Mouse (Mus musculus) neural tube, embryonic 11.5 days (tissue): ENCODE results near the gene Ckap4. TPM values are rescaled to one million over a fixed set of nuclear protein-coding genes. Genes with fewer than 3 reads are reported as not detected.
"Not testable (repeated sequence)": the region's sequence is repeated elsewhere in the genome, so short reads cannot be mapped to it uniquely, and the experiment has no call there.

Experiments
- ATAC-seq: fragments of 200-750 bp; cut with Nextera tagmentation; 2 replicates; pipeline ENCODE4 v1.8.0; 2017; ENCODE audit warnings: moderate number of reproducible peaks, mild to moderate bottlenecking, moderate TSS enrichment, moderate library complexity; ENCODE audit not compliant: insufficient read depth, low FRiP score, low TSS enrichment
- DNase-seq: peaks from one replicate; pipeline ENCODE4 v3.0.0-alpha.2; 2015; ENCODE audit warnings: low spot score
- H3K27ac ChIP-seq: fragments of 300-500 bp; sonication (generic); 2 replicates; pipeline ENCODE4 v1.5.1; 2014; ENCODE audit warnings: low read depth, mild to moderate bottlenecking, low read length
- H3K27me3 ChIP-seq: fragments of 300-500 bp; sonication (generic); 2 replicates; pipeline ENCODE4 v1.6.1; 2014; ENCODE audit warnings: mild to moderate bottlenecking, low read length, mixed read lengths; ENCODE audit not compliant: control insufficient read depth, insufficient read depth
- H3K36me3 ChIP-seq: fragments of 300-500 bp; sonication (generic); 2 replicates; pipeline ENCODE4 v1.6.1; 2014; ENCODE audit warnings: mild to moderate bottlenecking, low read length, moderate library complexity, mixed read lengths; ENCODE audit not compliant: control insufficient read depth, insufficient read depth
- H3K4me1 ChIP-seq: fragments of 300-500 bp; sonication (generic); 2 replicates; pipeline ENCODE4 v1.6.1; 2014; ENCODE audit warnings: low read length, mixed read lengths; ENCODE audit not compliant: control insufficient read depth, insufficient read depth
- H3K4me2 ChIP-seq: fragments of 300-500 bp; sonication (generic); 2 replicates; pipeline ENCODE4 v1.6.1; 2014; ENCODE audit warnings: low read depth, mild to moderate bottlenecking, moderate library complexity
- H3K4me3 ChIP-seq: fragments of 300-500 bp; sonication (generic); 2 replicates; pipeline ENCODE4 v1.5.1; 2014; ENCODE audit warnings: low read depth, low read length
- H3K9ac ChIP-seq: fragments of 300-500 bp; sonication (generic); 2 replicates; pipeline ENCODE4 v1.6.1; 2014; ENCODE audit warnings: mild to moderate bottlenecking, low read length
- H3K9me3 ChIP-seq: fragments of 300-500 bp; sonication (generic); 2 replicates; pipeline ENCODE4 v1.6.1; 2016; ENCODE audit warnings: low read length; ENCODE audit not compliant: control insufficient read depth
- WGBS: fragments of 180-500 bp; shearing (Covaris S2); extraction: QIAGEN DNeasy Blood & Tissue Kit; methylation state at CpG from one replicate; pipeline ENCODE4 v1.1.7; 2014; 5-methylcytosine and 5-hydroxymethylcytosine counted together
- polyA plus RNA-seq: library from polyadenylated mRNA; unstranded; fragments of >200 nt; fragmentation: Nextera tagmentation; extraction: Ambion mirVana; gene quantifications from 2 replicates; pipeline ENCODE4 v1.2.1, GENCODE M21; 2014

Gene Ckap4
- polyA plus RNA-seq, 1 experiment from 2014 or later = 91.2 TPM

DNA sequence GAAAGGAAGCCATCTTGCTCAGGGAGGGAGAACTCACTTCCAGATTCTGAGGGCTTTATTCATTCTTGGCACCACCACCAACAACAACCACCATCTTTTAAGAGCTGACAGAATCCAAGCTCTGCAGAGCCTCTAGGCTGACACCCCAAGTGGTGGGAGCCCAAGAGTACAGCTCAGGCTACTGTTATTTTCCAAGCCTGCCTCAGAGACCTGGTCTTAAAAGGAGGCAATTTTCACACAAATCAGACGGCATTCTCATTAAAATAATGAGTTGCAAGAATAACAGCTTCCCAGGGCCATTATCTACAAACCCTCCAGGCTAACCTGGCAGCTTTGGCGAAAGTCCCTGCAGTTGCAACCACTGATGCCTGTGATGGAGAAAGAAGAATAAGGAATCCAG, 37.1 kb downstream of the Ckap4 start:
- DNase-seq = no peak
- Histone ChIP-seq H3K4me2 (no peak overlapping the region), H3K27ac (no peak overlapping the region), H3K9me3 (no peaks in the 10 kb centered on the region), H3K4me1 (no peaks in the 10 kb centered on the region), H3K36me3 (no peaks in the 10 kb centered on the region), H3K27me3 (no peaks in the 10 kb centered on the region), H3K4me3 (no peak overlapping the region), H3K9ac (no peak overlapping the region)
- no peak for ATAC-seq
- WGBS = 73% methylated on average over 2 of the region's 2 CpGs

DNA sequence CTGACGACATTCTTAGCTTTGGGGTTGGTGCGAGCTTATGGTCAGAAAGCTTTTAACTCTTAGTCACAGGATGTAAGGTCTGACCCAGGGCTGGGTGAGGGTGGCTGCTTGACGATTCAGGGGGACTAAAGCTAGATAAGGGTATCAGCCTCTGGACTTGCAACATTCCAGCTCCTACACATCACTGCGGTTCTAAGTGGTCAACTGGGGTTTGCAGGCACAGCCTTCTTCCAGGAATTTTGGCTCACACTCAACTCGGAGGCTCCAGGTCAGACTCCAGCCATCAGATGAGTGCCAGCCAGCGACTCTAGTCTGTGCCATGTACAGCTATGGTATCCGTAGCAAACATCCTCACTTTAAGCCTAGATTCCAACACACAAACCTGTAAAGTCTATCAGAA, 39.4 kb downstream of the Ckap4 start:
- Histone ChIP-seq H3K9ac (no peak overlapping the region), H3K4me1 (no peaks in the 10 kb centered on the region), H3K4me2 (no peak overlapping the region), H3K27ac (no peak overlapping the region), H3K27me3 (no peaks in the 10 kb centered on the region), H3K4me3 (no peak overlapping the region), H3K9me3 (no peaks in the 10 kb centered on the region), H3K36me3 (no peaks in the 10 kb centered on the region)
- ATAC-seq = no peak
- DNase-seq = no peak
- WGBS = 91% methylated on average over 7 of the region's 7 CpGs

DNA sequence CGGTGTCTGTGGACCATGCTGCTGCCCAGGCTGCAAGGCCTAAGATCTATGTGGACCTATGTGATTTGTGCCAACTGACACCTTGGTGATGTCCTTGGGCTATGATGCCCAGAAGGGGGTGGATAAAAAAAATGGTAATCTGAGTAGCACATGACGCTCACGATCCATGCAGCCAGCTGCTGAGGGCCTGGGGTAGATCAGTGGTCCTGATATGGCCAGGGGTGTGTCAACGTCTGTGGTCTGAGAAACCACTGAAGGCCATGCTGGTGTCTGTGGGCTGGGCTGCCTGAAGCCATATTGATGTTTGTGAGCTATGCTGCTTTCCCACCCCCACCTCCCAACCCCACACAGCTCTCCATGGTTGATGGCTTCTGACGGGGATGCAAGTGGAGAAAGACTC, 43.7 kb downstream of the Ckap4 start:
- Histone ChIP-seq H3K27ac (no peak overlapping the region), H3K27me3 (no peaks in the 10 kb centered on the region), H3K9me3 (no peaks in the 10 kb centered on the region), H3K4me3 (no peak overlapping the region), H3K4me1 (no peaks in the 10 kb centered on the region), H3K36me3 (no peaks in the 10 kb centered on the region), H3K9ac (no peak overlapping the region), H3K4me2 (no peak overlapping the region)
- WGBS = 92% methylated on average over 5 of the region's 5 CpGs
- DNase-seq (no peak), ATAC-seq (no peak)

DNA sequence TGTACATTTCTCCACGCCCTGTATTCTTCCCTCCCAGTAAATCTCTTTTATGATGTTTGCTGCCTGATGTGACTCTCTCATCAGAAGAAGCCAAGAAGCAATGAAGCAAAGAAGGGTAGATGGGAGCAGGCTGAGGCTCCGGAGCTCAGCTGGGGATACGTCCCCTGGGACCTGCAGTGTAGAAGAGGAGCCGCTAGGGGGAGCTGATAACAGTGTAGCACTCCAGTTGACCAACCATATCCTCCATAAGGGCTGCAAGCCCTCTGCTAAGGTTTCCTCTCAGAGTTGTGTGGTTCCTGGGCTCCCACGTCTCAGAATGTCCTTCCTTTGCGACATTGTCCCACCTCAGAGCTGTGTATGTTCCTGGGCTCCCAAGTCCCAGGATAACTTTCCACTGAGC, 45.5 kb downstream of the Ckap4 start:
- Histone ChIP-seq H3K4me2 (no peak overlapping the region), H3K4me3 (no peak overlapping the region), H3K9me3 (no peaks in the 10 kb centered on the region), H3K27ac (no peak overlapping the region), H3K27me3 (no peaks in the 10 kb centered on the region), H3K36me3 (no peaks in the 10 kb centered on the region), H3K9ac (no peak overlapping the region), H3K4me1 (no peaks in the 10 kb centered on the region)
- WGBS = 50% methylated on average over 6 of the region's 6 CpGs
- ATAC-seq (no peak), DNase-seq (peak; percentile 43)

DNA sequence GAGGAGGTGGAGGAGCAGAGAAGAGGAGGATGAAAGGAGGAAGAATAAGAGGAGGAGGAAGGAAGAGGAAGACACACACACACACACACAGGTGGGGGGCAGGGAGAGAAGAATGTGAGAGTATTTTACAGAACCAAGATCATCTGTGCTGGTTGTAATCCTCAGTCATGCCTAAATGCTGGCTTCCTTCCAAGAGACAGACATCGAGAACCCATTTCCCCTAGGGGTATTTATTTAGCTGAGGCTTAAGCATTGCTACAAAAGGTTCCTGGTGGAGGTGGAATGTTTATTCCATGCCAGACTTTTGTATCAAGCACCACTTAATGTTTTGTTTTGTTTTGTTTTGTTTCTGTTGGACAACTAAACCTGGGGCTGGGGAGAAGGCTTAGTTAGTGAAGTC, 49.2 kb downstream of the Ckap4 start:
- Histone ChIP-seq H3K4me3 (no peak overlapping the region), H3K4me1 (0 out of 2 replicates have a peak, but pooled peaks cover 4% of the 10 kb centered on the region)
- ATAC-seq = no peak

DNA sequence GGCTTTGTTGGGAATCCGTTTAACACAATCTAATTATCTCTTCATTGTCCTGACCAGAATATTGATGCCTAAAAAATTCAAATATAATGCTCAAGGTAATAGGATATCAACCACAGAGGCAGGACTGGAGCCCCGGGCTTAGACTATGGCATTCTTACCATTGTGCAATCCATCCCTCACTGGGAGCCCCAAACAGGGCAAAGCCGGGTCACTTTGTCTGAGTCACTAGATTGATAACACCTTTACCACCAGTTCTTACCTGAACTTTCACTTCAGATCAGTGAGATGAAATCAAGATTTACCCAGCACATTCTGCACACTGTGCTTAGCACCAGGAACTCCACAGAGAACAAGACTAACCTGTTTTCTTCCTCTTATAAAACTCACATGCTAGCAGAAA, 50.3 kb downstream of the Ckap4 start:
- no peak for ATAC-seq
- no peak overlapping the region for H3K4me2 ChIP-seq
- H3K27me3 ChIP-seq = no peaks in the 10 kb centered on the region
- no peaks in the 10 kb centered on the region for H3K36me3 ChIP-seq
- no peaks in the 10 kb centered on the region for H3K9me3 ChIP-seq
- H3K4me3 ChIP-seq = no peak overlapping the region
- H3K9ac ChIP-seq = no peak overlapping the region
- 0 out of 2 replicates have a peak, but pooled peaks cover 6% of the 10 kb centered on the region for H3K4me1 ChIP-seq
- no peak for DNase-seq
- 83% methylated on average over 3 of the region's 3 CpGs for WGBS
- no peak overlapping the region for H3K27ac ChIP-seq

More for the DNA sequence above, 49.2 kb downstream of the Ckap4 start:
- no peak overlapping the region for H3K27ac ChIP-seq
- WGBS = 88% methylated on average over 1 of the region's 1 CpGs
- H3K9ac ChIP-seq = no peak overlapping the region
- no peaks in the 10 kb centered on the region for H3K9me3 ChIP-seq
- H3K36me3 ChIP-seq = no peaks in the 10 kb centered on the region
- H3K27me3 ChIP-seq = no peaks in the 10 kb centered on the region
- no peak overlapping the region for H3K4me2 ChIP-seq
- no peak for DNase-seq

DNA sequence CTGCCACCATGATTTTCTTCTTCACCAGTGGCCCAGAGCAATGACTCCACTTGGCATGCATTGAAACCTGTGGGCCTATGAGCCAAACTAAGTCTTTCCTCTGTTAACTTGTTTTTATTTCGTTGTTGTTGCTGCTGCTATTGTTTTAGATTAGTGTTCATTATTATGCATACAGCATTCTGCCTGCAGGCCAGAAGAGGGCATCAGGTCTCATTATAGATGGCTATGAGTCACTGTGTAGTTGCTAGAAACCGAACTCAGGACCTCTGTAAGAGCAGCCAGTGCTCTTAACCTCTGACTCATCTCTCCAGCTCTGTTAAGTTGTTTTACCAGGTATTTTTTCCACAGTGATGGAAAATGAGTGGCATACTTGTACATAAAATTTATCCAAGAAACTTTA, 50.8 kb downstream of the Ckap4 start:
- Histone ChIP-seq H3K4me1 (0 out of 2 replicates have a peak, but pooled peaks cover 6% of the 10 kb centered on the region), H3K27ac (no peak overlapping the region), H3K4me2 (no peak overlapping the region), H3K27me3 (no peaks in the 10 kb centered on the region), H3K36me3 (no peaks in the 10 kb centered on the region), H3K9me3 (no peaks in the 10 kb centered on the region), H3K4me3 (no peak overlapping the region), H3K9ac (no peak overlapping the region)
- ATAC-seq (no peak), DNase-seq (no peak)
- 91% methylated on average over 2 of the region's 2 CpGs for WGBS

DNA sequence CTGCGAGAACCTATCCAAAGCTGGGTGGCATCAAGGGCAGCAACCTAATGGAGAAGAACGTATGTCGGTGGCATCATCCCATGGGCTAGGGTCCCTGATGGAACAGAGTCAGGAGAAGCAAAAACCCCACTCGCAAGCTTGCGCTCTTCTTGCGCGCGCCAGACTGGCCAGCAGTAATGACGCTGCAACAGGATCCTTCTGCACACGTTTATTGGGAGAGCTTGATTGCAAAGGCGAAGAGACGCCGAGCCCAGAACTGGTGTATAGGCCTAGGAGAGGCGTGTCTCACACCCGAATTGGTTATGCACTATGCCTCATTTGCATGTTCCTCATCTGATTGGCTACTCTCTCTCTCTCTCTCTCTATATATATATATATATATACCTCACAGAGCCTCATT, 51.4 kb downstream of the Ckap4 start:
- not testable (repeated sequence) for H3K4me3 ChIP-seq, H3K9ac ChIP-seq, H3K27ac ChIP-seq, H3K27me3 ChIP-seq, ATAC-seq, H3K9me3 ChIP-seq, H3K4me1 ChIP-seq, DNase-seq, H3K4me2 ChIP-seq, H3K36me3 ChIP-seq
- WGBS = 89% methylated on average over 15 of the region's 15 CpGs

DNA sequence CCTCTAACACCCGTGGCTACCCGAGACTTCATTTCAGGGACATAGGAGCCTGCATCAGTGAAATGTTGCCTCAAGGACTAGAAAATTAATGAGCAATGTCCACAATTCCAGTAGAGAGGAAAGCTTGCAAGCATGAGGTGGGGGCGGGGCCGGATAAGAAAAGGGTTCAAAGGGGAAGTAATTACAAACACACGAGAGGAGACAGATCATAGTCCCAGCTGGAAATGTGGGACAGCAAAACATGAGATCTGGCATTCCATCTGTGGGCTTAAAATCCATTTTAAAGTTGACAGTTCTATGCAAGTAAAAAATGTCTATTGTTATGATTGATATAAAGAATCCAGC, 52.6 kb downstream of the Ckap4 start:
- Histone ChIP-seq H3K27me3 (no peaks in the 10 kb centered on the region), H3K9me3 (no peaks in the 10 kb centered on the region), H3K9ac (no peak overlapping the region), H3K4me1 (peaks cover 18% of the 10 kb centered on the region; the same call in 1 of the 2 replicates), H3K36me3 (no peaks in the 10 kb centered on the region), H3K4me2 (no peak overlapping the region), H3K4me3 (no peak overlapping the region), H3K27ac (0 out of 2 replicates have a peak overlapping the region, but pooled peaks have one; percentile 21)
- WGBS = 66% methylated on average over 5 of the region's 5 CpGs
- ATAC-seq (no peak), DNase-seq (no peak)
